Mouse (Mus musculus) limb, embryonic 12.5 days (tissue): ENCODE data around the gene AI987944. TPM values are rescaled to one million over a fixed set of nuclear protein-coding genes. Genes with fewer than 3 reads are reported as not detected.

Experiments
- ATAC-seq: fragments of 200-750 bp; cut with Nextera tagmentation; 2 replicates; pipeline ENCODE4 v1.8.0; 2017; ENCODE audit warnings: low read depth, moderate TSS enrichment; ENCODE audit not compliant: insufficient number of reproducible peaks, insufficient read depth, low FRiP score, low TSS enrichment
- H3K27ac ChIP-seq: fragments of 300-500 bp; sonication (generic); 2 replicates; pipeline ENCODE4 v1.5.1; 2016; ENCODE audit warnings: mild to moderate bottlenecking, moderate library complexity
- H3K27me3 ChIP-seq: fragments of 300-500 bp; sonication (generic); 2 replicates; pipeline ENCODE4 v1.6.1; 2016; ENCODE audit warnings: mild to moderate bottlenecking, moderate library complexity
- H3K36me3 ChIP-seq: fragments of 300-500 bp; sonication (generic); 2 replicates; pipeline ENCODE4 v1.6.1; 2016; ENCODE audit warnings: mild to moderate bottlenecking, moderate library complexity
- H3K4me1 ChIP-seq: fragments of 300-500 bp; sonication (generic); replicated peaks from 2 replicates; pipeline ENCODE4 v1.6.1; 2016
- H3K4me2 ChIP-seq: fragments of 300-500 bp; sonication (generic); 2 replicates; pipeline ENCODE4 v1.6.1; 2016; ENCODE audit warnings: mild to moderate bottlenecking, moderate library complexity
- H3K4me3 ChIP-seq: fragments of 300-500 bp; sonication (generic); replicated peaks from 2 replicates; pipeline ENCODE4 v1.5.1; 2016; ENCODE audit warnings: mild to moderate bottlenecking
- H3K9ac ChIP-seq: fragments of 300-500 bp; sonication (generic); replicated peaks from 2 replicates; pipeline ENCODE4 v1.6.1; 2016; ENCODE audit warnings: mild to moderate bottlenecking, moderate library complexity
- H3K9me3 ChIP-seq: fragments of 300-500 bp; sonication (generic); 2 replicates; pipeline ENCODE4 v1.6.1; 2016; ENCODE audit warnings: mild to moderate bottlenecking, moderate library complexity
- WGBS: fragments of 180-500 bp; shearing (Covaris S2); methylation state at CpG from one replicate; pipeline ENCODE4 v1.1.7; 2016; 5-methylcytosine and 5-hydroxymethylcytosine counted together
- polyA plus RNA-seq: library from polyadenylated mRNA; unstranded; fragments of >200 nt; fragmentation: Nextera tagmentation; extraction: Ambion mirVana; gene quantifications from 2 replicates; pipeline ENCODE4 v1.2.1, GENCODE M21; 2016

Gene AI987944
- 9.4 and 9.7 TPM in 2 replicates for polyA plus RNA-seq

GRCm38 (mm10) chr7:41393048-41393971, at the start of gene AI987944:
AI987944 (minus strand) TSS chr7:41393379.
- Histone ChIP-seq H3K4me3 (peak within 1 kb of the TSS; percentile 56), H3K4me2 (peak within 1 kb of the TSS; percentile 60), H3K9me3 (no peaks in the 10 kb centered on the region), H3K36me3 (no peaks in the 10 kb centered on the region; the same call in 1 of the 2 replicates), H3K27me3 (no peaks in the 10 kb centered on the region), H3K27ac (peak within 1 kb of the TSS; percentile 79), H3K9ac (peak within 1 kb of the TSS; percentile 62), H3K4me1 (no peaks in the 10 kb centered on the region)
- under 1% methylated on average over 25 of the region's 25 CpGs for WGBS
- ATAC-seq = peak; percentile 99

GRCm38 (mm10) chr7:41394130-41394529, 951 bp upstream of the AI987944 start:
- no peaks in the 10 kb centered on the region for H3K27me3 ChIP-seq
- no peaks in the 10 kb centered on the region for H3K4me1 ChIP-seq
- ATAC-seq = no peak
- 76% methylated on average over 4 of the region's 4 CpGs for WGBS
- no peaks in the 10 kb centered on the region for H3K9me3 ChIP-seq
- H3K27ac ChIP-seq = no peak overlapping the region
- H3K9ac ChIP-seq = no peak overlapping the region
- H3K36me3 ChIP-seq = no peaks in the 10 kb centered on the region
- H3K4me2 ChIP-seq = peak overlapping the region; percentile 60
- peak overlapping the region; percentile 56 for H3K4me3 ChIP-seq

Other genes starting within 250 kb of the AI987944 start
- not detected in 2 replicates for gene Gm5592, start 239.5 kb downstream of the AI987944 start, polyA plus RNA-seq
- gene Vmn2r57, start 55.3 kb upstream of the AI987944 start, polyA plus RNA-seq = 0.29 and 0.41 TPM in 2 replicates
- gene Gm20449, start 106.0 kb upstream of the AI987944 start, polyA plus RNA-seq = 0.16 and 0.19 TPM in 2 replicates
- 12.0 and 13.3 TPM in 2 replicates for gene AW146154, start 106.5 kb upstream of the AI987944 start, polyA plus RNA-seq
- 0.29 TPM in 1 of 2 replicates, not detected in the other for gene Gm6871, start 180.3 kb upstream of the AI987944 start, polyA plus RNA-seq
- gene 2610021A01Rik, start 205.9 kb upstream of the AI987944 start, polyA plus RNA-seq = 15.5 and 16.5 TPM in 2 replicates
- gene Zfp788, start 239.8 kb upstream of the AI987944 start, polyA plus RNA-seq = 13.9 and 15.2 TPM in 2 replicates